Comparison of ENCODE assay signal across 12 mouse cellular contexts in genomic region chr10:95236226-95236625, GRCm38 (mm10).
DNase-seq lines count a peak whose midpoint lies in the region; ATAC-seq lines count a peak whose summit lies in the region.
"Had no signal": no experiment of that assay in that cellular context is flagged by ENCODE, and none has a peak within 500 bp of the region (broad histone marks: within the 10 kb centered on the region; RNA-seq: fewer than 3 reads in every experiment).

No protein-coding gene starts in this region.

- no peaks in the 10 kb centered on the region for H3K9me3 ChIP-seq in embryonic facial prominence, embryonic 14.5 days (ENCODE audit: control insufficient read depth, low read length)
- no peaks in the 10 kb centered on the region for H3K9me3 ChIP-seq in embryonic facial prominence, embryonic 10.5 days
- H3K9me3 ChIP-seq: stomach, embryonic 15.5 days had no signal

- no peak for ATAC-seq in embryonic facial prominence, embryonic 14.5 days (ENCODE audit: low read depth)
- peak; percentile 92 for ATAC-seq in megakaryocyte, adult 5-6 weeks (ENCODE audit: poor library complexity, severe bottlenecking)

- DNase-seq in embryonic facial prominence, embryonic 14.5 days (ENCODE audit: low spot score): no peak
- DNase-seq in embryonic facial prominence, embryonic 10.5 days (ENCODE audit: low spot score): no peak
- DNase-seq in layer of hippocampus, adult 11-12 months (ENCODE audit: low spot score): peak; percentile 34
- no peak for DNase-seq in layer of hippocampus, postnatal 36 days
- DNase-seq in left cerebral cortex, postnatal 14 days (ENCODE audit: low spot score in 2 of 2): no peak
- DNase-seq in thymus, postnatal 25 days: no peak
- DNase-seq: cerebellum, adult 2 months; gastrocnemius, postnatal 36 days had no signal

- intact Hi-C loops in left cerebral cortex, postnatal 14 days (cut with DNase I): no loop called here

- 35% methylated on average over 8 of the region's 8 CpGs for WGBS in embryonic facial prominence, embryonic 14.5 days
- WGBS in embryonic facial prominence, embryonic 10.5 days: 21% methylated on average over 8 of the region's 8 CpGs

- H3K4me3 ChIP-seq in embryonic facial prominence, embryonic 14.5 days (ENCODE audit: low read depth, low read length): no peak overlapping the region
- no peak overlapping the region for H3K4me3 ChIP-seq in embryonic facial prominence, embryonic 10.5 days
- H3K4me3 ChIP-seq in brown adipose tissue, adult 24 weeks (ENCODE audit: insufficient read depth, low read depth, low read length): no peak overlapping the region
- H3K4me3 ChIP-seq: erythroblast, embryonic 14.5 days; stomach, embryonic 15.5 days had no signal

- H3K36me3 ChIP-seq in embryonic facial prominence, embryonic 14.5 days (ENCODE audit: control insufficient read depth, insufficient read depth, low read length): no peaks in the 10 kb centered on the region
- H3K36me3 ChIP-seq in embryonic facial prominence, embryonic 10.5 days (replicated peaks): no peaks in the 10 kb centered on the region
- H3K36me3 ChIP-seq: stomach, embryonic 15.5 days had no signal

- 0 out of 2 replicates have a peak overlapping the region, but pooled peaks have one; percentile 15 for H3K27ac ChIP-seq in embryonic facial prominence, embryonic 14.5 days (replicated peaks; ENCODE audit: low read depth, low read length)
- H3K27ac ChIP-seq in embryonic facial prominence, embryonic 10.5 days (replicated peaks): no peak overlapping the region
- H3K27ac ChIP-seq in brown adipose tissue, adult 24 weeks (replicated peaks; ENCODE audit: low read depth, low read length): peak overlapping the region; percentile 42
- H3K27ac ChIP-seq: stomach, embryonic 15.5 days had no signal

- H3K27me3 ChIP-seq in embryonic facial prominence, embryonic 14.5 days (replicated peaks; ENCODE audit: control insufficient read depth, insufficient read depth, low read length): no peaks in the 10 kb centered on the region
- peaks cover 6% of the 10 kb centered on the region; the same call in 1 of the 2 replicates for H3K27me3 ChIP-seq in embryonic facial prominence, embryonic 10.5 days (replicated peaks; ENCODE audit: low read depth, poor library complexity, severe bottlenecking)
- H3K27me3 ChIP-seq: stomach, embryonic 15.5 days had no signal

- H3K4me2 ChIP-seq in embryonic facial prominence, embryonic 14.5 days (ENCODE audit: low read depth, low read length): no peak overlapping the region
- H3K4me2 ChIP-seq: stomach, embryonic 15.5 days had no signal

- H3K9ac ChIP-seq in embryonic facial prominence, embryonic 14.5 days (ENCODE audit: low read depth, low read length): no peak overlapping the region
- H3K9ac ChIP-seq: stomach, embryonic 15.5 days had no signal

- H3K4me1 ChIP-seq in embryonic facial prominence, embryonic 14.5 days (ENCODE audit: control insufficient read depth, insufficient read depth, low read length): peaks cover 21% of the 10 kb centered on the region
- H3K4me1 ChIP-seq in embryonic facial prominence, embryonic 10.5 days: peaks cover 45% of the 10 kb centered on the region
- H3K4me1 ChIP-seq in brown adipose tissue, adult 24 weeks (ENCODE audit: control insufficient read depth, insufficient read depth, insufficient read length, low read length): peaks cover 11% of the 10 kb centered on the region
- H3K4me1 ChIP-seq: stomach, embryonic 15.5 days had no signal
